Mouse (Mus musculus): ENCODE data around the gene Ston1. TPM values are rescaled to one million over a fixed set of nuclear protein-coding genes. Genes with fewer than 3 reads are reported as not detected.
A peak's percentile ranks its signal among the peaks of the same experiment; 100 is the strongest.

Ston1 gene
- total RNA-seq (2022): 10 to 100 TPM in 2 of 4 experiments, 1 to 10 TPM in 2; 5.9 to 14.1 (median 9.1) TPM

DNA sequence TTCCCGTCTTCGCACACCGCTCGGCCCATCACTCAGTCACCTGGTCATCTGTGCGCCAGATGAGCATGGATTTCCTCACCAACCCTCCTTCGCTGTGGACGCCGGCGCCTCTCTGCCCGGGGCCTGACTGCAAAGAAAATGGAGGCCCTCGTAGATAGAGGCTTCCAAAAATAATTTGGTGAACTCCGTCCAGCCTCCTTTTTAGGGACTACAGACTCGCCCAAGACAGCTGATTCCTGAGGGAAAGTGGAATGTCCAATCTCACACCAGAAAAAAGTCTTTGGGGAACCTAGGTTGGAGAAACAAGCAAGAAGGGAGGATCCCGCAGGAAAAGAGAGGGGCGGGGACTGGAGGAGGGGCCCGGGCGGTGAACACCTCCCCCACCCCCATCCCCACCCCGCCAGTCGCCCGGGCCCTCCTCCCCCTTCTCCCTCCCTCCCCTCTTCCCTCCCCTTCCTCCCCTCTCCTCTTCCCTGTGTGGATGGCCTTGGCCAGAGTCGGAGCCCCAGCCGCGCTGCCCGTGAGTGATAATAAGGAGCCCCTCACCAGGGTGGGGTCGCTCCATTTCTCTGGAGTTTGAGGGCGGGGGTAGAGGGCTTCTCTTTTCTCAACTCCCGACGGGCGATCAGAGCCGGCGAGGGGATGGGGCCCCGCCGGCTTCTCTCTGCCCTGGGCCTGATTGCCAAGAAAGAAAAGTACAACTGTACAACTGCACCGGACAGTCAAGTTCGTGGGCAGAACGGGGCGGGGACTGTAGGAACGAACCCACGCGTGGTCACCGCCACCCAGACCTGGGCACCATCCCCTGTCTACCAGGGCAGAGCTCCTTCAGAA is at the start of gene Ston1:
Ston1 (plus strand) TSS at position 463 of the 834 bp plus-strand sequence.
- peak; percentile 51 to 54 for DNase-seq (ENCODE audit: low spot score in 2 of 2)

GRCm38 (mm10) chr17:88549411-88550191 is 47.9 kb upstream of the Ston1 start:
- no peak for DNase-seq (ENCODE audit: low spot score in 2 of 2)

DNA sequence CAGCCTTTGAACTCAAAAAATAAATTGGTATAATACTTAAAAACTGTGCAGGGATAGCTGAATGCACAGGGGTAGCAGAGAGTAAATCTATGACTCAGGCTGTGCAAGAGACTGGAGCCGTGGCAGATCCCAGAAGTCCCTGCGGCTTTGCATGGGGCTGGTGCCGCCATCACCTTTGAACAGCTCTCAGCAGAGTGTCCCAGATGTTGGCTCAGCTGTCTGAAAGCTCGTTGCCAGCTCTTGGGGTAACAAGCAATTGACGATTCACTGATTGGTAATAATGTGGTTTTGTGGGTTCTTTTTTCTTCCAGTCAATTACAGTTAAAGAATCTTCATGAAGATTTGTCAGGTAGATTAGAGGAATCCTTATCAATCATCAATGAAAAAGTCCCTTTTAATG is 47.1 kb upstream of the Ston1 start:
- no peak for DNase-seq (ENCODE audit: low spot score in 2 of 2)

DNA sequence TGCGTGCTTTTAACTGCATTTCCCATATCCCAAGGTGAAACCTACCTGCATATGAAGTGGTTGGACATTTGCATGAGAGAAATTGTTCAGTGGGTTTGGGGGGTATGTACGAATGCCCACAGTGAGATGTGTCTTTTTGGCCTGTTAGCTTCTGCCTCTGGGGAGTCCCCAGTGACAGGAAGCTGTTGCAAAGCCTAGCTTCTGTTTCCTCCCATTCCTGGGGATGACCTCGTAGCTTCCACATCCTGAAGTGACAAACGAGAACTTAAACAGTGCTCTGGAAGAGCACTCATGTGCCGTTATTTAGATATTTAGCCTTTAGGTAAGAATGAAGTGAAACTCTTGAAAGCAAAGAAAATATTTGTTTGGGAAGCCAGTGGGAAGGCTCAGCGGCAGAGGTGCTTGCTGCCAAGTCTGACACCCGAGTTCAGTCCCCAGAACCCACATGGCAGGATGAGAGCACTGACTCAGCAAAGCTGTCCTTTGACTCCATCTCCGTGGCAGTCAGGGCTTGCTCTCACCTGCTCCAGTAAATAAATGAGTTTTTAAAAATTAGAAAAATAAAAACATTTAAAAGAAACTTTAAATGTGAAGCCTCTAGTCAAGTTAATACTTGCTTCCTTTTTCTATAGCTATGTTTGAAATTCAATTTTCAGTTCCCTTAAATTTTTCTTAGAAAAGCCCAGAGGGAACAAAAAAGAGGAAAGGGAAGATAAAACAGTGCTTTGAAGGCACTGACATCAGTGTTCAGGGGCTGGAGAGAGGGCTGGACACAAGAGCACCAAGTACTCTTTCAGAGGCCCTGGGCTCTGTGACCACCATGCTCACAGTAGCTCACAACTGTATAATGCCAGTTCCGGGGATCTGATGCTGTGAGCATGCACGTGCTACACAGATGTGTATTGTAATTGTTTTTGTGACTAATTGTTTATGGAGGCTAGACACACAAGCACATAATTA is 46.2 kb upstream of the Ston1 start:
- no peak for DNase-seq (ENCODE audit: low spot score in 2 of 2)

DNA sequence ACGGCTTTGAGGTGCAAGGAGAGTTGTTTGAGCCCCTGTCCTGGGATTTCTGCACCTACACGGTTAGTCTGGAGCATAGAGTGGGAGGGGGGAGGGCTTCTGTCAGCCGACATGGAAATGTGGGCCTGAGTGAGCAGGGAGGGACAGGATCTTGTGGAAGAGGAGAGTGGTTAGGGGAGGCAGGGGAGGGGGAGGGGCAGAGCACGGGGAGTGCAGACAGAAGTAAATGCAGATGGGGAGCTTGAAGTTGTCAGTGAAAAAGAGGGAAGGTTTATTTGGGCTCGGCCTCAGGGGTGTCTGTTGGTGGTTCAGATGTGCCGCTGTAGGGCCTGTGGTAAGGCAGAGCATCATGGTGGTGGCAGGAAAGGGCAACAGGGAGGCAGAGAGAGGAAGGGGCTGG is 44.9 kb upstream of the Ston1 start:
- no peak for DNase-seq (ENCODE audit: low spot score in 2 of 2)

GRCm38 (mm10) chr17:88553001-88553449 is 44.5 kb upstream of the Ston1 start:
- DNase-seq (ENCODE audit: low spot score in 2 of 2): no peak

- no peak for DNase-seq (ENCODE audit: low spot score in 2 of 2)
Observed at GRCm38 (mm10) chr17:88553473-88554087, 43.9 kb upstream of the Ston1 start.

DNA sequence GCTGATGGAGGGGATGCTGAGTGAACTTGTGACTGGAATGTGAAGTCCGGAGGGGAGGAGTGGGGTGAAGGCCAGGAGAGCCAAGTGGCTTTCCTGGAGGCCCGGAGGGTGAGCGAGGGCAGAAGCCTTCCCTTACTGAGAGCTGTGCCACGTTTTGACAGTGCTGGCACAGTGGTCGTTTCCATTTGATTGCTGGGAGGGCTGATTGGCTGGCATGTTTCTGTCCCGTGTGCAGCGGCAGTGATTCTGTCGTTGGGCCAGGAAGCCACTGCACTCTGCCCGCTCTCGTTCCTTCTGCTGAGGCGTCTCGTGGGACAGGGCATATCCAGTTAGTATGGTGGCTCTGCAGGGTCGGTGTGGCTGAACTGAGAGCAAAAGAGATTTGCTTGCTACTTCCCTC is 41.3 kb upstream of the Ston1 start:
- DNase-seq (ENCODE audit: low spot score in 2 of 2): no peak

GRCm38 (mm10) chr17:88556688-88557087 is 40.8 kb upstream of the Ston1 start:
- no peak for DNase-seq (ENCODE audit: low spot score in 2 of 2)

DNA sequence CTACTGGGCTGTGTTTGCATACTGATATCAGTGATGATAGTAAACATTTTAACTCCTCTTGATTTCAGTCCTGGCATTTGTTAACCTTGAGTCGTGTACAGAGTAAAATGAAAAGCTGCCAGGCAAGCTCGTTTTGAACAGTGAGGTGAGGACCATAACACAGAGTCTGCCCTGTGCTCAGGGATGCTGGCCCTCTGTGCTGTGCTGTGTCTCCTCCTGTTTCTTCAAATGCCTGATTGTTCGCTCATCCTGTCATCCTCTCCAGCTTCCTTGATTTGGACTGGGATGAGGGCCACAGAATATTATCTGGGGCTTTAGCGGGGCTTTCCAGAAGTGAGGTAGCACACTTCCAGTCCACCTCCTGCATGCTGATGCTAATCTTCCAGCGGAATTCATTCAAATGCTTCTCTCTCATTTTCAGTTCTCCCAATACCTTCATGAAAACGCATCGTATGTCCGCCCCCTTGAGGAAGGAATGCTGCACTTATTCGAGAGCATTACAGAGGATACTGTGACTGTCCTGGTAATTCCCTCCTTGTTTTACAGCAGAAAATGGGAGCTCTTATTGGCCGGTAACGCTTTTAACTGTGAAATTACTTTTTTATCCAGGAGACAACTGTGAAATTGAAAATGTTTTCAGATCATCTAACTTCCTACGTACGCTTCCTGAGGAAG is 39.2 kb upstream of the Ston1 start:
- DNase-seq (ENCODE audit: low spot score in 2 of 2): no peak

DNA sequence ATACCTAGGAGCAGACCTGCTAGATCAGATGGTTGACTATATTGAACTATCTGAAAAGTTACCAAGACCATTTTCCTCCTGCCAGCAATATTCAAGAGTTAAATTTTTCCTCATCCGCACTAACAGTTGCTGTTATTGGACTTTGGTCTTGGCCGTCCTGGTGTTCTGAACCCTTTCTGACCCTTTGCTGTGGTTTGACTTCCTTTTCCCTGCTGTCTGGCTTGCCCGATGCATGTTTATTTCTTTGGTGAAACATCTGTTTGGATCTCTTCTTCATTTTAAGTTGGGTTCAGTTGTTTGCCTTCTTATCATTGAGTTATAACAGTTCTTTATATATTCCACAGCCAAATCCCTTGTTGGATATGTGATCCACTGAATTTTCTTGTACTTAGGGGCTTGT is 33.9 kb upstream of the Ston1 start:
- DNase-seq (ENCODE audit: low spot score in 2 of 2): no peak

DNA sequence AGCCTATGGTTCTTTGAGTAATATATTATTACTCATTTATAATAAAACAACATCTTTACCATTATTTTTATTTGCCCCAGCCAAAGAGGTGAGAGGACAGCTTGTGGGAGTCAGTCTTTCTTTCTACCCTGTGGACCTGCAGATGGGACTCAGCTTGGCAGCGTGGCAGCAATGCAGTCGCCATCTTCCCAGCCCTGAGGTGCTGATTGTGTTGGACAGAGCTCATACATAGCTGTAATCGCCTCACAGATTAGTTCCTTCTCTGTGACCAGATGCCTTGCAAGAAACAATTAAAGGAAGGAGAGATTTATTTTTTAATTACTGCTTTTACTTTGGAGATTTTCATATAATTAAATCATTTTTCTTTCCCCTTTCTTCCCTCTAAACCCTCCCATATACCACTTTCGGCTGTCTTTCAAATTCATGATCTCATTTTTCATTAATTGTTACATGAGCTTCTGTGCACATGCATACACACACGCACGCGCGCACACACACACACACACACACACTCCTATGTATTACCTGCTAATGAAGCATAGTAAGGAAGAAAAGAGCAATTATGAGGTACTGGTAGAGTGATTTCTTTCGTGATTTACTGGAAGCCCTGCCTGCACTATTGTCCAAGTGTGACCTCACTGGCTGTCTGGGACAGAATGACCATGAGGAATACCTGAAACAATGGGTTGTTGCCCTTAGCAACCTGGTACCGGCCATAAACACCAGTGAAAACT is 27.5 kb upstream of the Ston1 start:
- DNase-seq (ENCODE audit: low spot score in 2 of 2): no peak

GRCm38 (mm10) chr17:88570784-88571183 is 26.7 kb upstream of the Ston1 start:
- DNase-seq (ENCODE audit: low spot score in 2 of 2): no peak

- DNase-seq (ENCODE audit: low spot score in 2 of 2): no peak
Observed at GRCm38 (mm10) chr17:88574811-88575210, 22.7 kb upstream of the Ston1 start.

GRCm38 (mm10) chr17:88578522-88579242 is 18.8 kb upstream of the Ston1 start:
- no peak for DNase-seq (ENCODE audit: low spot score in 2 of 2)

- no peak for DNase-seq (ENCODE audit: low spot score in 2 of 2)
Observed at GRCm38 (mm10) chr17:88580556-88580955, 16.9 kb upstream of the Ston1 start.

- DNase-seq (ENCODE audit: low spot score in 2 of 2): no peak
Observed at GRCm38 (mm10) chr17:88581511-88582021, 15.9 kb upstream of the Ston1 start.

GRCm38 (mm10) chr17:88582999-88583398 is 14.5 kb upstream of the Ston1 start:
- DNase-seq (ENCODE audit: low spot score in 2 of 2): no peak

GRCm38 (mm10) chr17:88583411-88583810 is 14.1 kb upstream of the Ston1 start:
- DNase-seq (ENCODE audit: low spot score in 2 of 2): no peak

Measured in left cerebral cortex, adult 8-10 months (tissue).